Mouse (Mus musculus) layer of hippocampus, adult 11-12 months (tissue): ENCODE data around the gene Arhgap1.

Experiments used
- DNase-seq: peaks from one replicate; pipeline ENCODE4 v3.0.0; 2022; ENCODE audit warnings: low spot score

The Arhgap1 gene

DNA sequence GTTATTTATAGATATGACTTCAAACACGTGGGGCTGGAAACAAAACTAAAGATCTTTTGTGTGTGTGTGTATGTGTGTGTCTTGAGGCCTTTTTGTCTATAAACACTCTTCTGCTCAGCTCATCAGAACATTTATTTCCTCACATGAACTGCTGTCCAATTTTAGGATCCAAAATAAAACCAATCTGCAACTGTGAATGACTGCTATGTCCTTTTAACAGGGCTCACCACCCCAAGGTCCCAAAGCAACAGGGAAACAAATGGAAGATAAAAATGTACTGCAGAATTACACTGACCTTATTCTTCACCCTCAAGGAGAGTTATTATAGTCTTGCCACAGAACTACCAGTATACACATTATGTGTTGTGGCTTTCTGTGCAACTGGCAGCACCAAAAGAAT lies 49.6 kb downstream of the Arhgap1 start:
- no peak for DNase-seq

DNA sequence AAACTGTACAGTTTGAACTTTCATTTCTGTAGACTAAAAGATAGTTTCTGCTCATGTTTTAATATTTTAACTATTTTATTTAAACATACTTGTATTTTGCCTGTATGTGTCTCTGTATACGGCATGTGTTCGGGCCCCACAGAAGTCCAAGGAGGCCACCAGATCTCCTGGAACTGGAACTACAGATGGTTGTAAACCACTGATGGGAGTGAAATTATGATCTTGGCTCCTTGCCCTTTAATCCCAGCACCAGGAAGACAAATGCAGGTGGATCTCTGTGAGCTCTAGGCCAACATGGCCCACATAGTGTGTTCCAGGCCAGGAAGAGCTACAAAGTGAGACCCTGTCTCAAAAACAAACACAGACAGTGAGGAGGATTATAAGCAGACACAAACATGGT lies 51.7 kb downstream of the Arhgap1 start:
- no peak for DNase-seq

DNA sequence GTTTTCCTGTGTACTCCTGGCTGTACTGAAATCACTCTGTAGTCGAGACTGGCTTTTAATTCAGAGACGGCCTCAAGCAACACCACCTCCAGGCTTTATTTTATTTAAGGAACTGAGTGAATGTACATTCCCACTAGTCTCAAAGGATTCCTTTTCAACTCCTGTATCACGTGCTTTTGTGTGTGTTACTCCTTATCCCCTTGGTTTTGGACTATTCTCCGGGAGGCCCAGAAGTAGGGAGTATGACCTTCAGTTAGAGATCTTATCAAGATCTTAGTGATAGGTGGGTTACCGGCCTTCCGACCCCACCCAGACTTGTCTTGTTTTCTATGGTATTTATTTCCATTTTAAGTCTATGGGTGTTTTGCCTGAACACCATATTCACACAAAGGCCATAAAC lies 56.1 kb downstream of the Arhgap1 start:
- DNase-seq = no peak

DNA sequence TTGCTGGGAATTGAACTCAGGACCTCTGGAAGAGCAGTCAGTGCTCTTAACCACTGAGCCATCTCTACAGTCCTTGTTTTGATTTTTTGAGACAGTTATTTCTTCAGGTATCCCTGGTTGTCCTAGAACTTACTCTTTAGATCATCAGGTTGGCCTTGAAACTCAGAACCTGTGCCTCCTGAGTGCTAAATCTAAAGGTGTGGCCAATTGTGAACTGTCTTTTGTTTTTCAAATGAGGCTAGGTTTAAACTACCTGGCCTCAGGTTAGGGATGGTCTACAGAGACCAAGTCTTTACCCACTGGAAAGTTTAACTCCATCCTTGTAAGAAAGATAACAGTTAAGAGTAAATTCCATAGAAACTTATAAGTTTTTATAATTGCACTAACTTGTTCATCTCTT lies 56.8 kb downstream of the Arhgap1 start:
- DNase-seq = no peak

DNA sequence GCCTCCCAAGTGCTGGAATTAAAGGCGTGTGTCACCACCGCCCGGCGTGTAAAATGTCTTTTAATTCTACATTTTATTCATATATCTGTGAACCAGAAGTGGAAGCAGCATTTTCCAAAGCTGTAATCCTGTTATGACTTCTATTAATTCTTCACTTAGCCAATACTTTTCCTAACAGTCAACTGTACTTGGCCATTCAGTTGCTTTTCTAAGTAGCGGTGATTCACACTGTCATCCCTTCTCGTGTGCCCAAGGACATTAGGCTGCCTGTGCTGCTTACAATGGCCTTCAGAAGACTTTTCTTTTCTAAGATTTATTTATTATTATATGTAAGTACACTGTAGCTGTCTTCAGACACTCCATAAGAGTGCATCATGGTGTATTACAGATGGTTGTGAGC lies 58.7 kb downstream of the Arhgap1 start:
- no peak for DNase-seq

DNA sequence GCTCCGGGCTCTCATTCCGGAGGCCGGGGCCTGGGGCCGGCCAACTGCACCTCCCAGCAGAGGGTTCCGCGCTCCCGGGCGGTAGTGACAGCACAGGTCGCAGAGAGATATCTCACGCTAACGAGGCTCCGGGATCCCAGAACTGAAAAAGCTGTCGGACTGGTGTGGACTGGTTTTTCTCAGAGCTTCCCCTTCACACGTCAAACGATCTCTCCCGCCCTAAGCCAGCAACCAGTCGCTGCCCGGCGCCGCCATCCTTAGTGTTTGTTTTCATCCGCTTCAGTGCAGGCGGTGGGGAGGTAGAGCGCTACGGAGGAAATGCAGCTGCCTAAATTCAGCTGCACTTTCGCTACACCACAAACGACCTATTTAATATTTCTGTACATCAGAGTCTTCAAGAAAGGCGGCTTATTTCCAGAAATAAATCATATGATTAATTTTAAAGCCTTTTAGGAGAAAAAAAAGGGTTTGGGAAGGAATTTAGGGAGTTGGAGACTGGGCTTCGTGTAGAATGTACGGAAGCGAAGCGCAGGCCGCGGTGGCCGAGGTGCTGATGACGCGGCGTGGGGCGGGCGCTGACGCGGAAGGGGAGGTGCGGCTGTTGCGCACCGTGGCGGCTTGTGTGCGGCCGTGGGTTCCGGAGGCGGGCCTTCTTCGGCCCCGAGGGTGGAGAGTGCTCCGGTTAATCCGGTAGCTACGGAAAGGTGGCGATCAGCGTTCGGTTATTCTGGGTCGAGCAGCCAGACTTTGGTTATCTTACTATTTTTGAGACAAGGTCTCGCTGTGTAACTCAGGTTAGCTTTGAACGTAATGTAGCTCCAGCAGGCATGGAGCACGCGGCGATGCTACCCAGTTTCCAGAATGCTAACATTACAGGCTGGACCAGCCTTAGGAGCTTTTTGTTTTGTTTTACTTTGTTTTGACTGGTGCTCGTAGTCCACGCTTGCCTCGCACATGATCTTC lies 60.9 kb downstream of the Arhgap1 start, which contains the start of the genes Atg13 and Harbi1:
Gene Atg13 (minus strand): TSS at position 305 of the 963 bp plus-strand sequence.
Gene Harbi1 (plus strand): TSS at position 581 of the 963 bp plus-strand sequence.
- DNase-seq = peak; percentile 91

DNA sequence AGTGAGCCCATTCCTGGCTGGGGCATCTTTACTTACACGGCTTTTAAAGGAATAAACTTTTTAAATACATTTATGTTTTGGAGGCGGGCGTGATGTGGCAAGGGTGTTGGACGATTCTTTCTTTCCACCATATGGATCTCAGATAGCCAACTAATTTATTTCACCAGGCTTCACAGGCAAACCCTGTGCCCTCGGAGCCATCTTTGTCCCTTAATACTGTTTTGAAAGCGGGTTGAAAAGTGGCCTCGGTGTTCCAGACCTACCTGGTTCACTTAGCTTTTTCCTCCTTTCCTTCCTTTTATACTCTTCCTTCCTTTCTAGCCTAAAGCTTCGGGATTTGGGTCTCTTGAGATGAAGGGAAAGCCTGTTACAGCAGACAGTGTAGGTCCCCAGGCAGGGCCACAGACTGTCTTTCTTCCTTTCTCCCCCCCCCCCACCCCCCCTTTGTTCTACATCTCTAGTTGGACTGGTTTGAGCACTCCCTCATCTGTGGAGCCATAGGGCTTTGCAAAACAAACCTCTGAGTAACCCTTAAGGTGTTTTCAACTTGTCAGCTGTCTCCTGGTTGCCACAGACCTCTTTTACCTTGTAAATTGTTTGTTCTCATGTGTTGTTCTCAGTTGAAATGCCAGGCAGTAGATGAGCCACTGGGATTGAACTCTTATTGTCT lies 61.7 kb downstream of the Arhgap1 start:
- DNase-seq = no peak

DNA sequence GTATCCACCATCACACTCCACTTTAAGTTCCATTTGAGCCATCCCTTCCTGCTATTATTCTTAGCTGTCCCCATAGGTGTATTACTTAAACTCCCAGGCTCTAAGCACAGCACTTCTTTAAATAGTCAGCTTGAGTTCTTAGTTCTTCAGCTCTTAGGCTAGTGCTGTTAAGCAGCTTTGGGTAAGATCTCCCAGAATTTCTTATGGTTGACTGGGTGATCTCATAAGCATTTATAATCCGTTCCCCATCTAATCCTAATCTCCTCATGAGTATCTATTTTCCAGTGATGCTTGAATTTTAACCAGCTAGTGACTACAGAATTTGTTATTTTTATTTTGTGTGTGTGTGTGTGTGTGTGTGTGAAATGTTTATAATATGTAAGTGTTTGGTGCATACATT lies 65.3 kb downstream of the Arhgap1 start:
- DNase-seq = no peak

DNA sequence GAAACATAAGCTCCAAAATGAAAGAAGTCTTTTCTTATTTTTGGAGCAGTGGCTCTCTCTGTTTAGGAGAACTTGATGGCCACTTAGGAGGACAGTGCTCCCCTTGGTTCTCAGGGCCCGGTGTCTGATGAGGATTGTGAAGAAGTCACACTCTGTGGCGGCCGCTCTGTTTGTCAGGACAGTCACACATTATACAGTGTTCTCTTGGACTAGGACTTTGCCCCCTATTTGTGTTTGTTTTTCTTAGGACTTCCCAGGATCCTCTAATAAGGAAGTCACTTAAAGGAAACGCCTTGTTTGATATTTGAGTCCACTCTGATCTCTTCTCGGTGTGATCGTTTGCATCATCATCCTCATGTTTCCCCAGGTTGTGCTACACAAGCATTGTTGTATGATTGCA lies 68.6 kb downstream of the Arhgap1 start:
- no peak for DNase-seq
